Mouse (Mus musculus) lung, embryonic 16.5 days (tissue): ENCODE measurements around the gene Cst6. TPM values are rescaled to one million over a fixed set of nuclear protein-coding genes. Genes with fewer than 3 reads are reported as not detected.

Experiments used
- ATAC-seq: fragments of 200-750 bp; cut with Nextera tagmentation; 2 replicates; pipeline ENCODE4 v1.8.0; 2017; ENCODE audit warnings: low read depth, mild to moderate bottlenecking, moderate library complexity
- H3K27ac ChIP-seq: fragments of 300-500 bp; sonication (generic); 2 replicates; pipeline ENCODE4 v1.5.1; 2014; ENCODE audit warnings: mild to moderate bottlenecking, control low read depth, low read length
- H3K27me3 ChIP-seq: fragments of 300-500 bp; sonication (generic); 2 replicates; pipeline ENCODE4 v1.6.1; 2014; ENCODE audit warnings: low read depth, low read length, mixed read lengths; ENCODE audit not compliant: control insufficient read depth, insufficient read depth
- H3K36me3 ChIP-seq: fragments of 300-500 bp; sonication (generic); 2 replicates; pipeline ENCODE4 v1.6.1; 2014; ENCODE audit warnings: low read length; ENCODE audit not compliant: control insufficient read depth, insufficient read depth
- H3K4me1 ChIP-seq: fragments of 300-500 bp; sonication (generic); replicated peaks from 2 replicates; pipeline ENCODE4 v1.6.1; 2014; ENCODE audit warnings: low read length, mixed read lengths; ENCODE audit not compliant: control insufficient read depth, insufficient read depth
- H3K4me2 ChIP-seq: fragments of 300-500 bp; sonication (generic); 2 replicates; pipeline ENCODE4 v1.6.1; 2014; ENCODE audit warnings: low read depth, low read length, control low read depth
- H3K4me3 ChIP-seq: fragments of 300-500 bp; sonication (generic); 2 replicates; pipeline ENCODE4 v1.5.1; 2014; ENCODE audit warnings: mild to moderate bottlenecking, low read length, control low read depth
- H3K9ac ChIP-seq: fragments of 300-500 bp; sonication (generic); 2 replicates; pipeline ENCODE4 v1.6.1; 2014; ENCODE audit warnings: low read length, control low read depth
- H3K9me3 ChIP-seq: fragments of 300-500 bp; sonication (generic); 2 replicates; pipeline ENCODE4 v1.6.1; 2016; ENCODE audit warnings: low read length; ENCODE audit not compliant: control insufficient read depth
- WGBS: fragments of 180-500 bp; shearing (Covaris S2); extraction: QIAGEN DNeasy Blood & Tissue Kit; methylation state at CpG from one replicate; pipeline ENCODE4 v1.1.7; 2014; 5-methylcytosine and 5-hydroxymethylcytosine counted together
- polyA plus RNA-seq: library from polyadenylated mRNA; unstranded; fragments of >200 nt; fragmentation: Nextera tagmentation; extraction: Ambion mirVana; gene quantifications from 2 replicates; pipeline ENCODE4 v1.2.1, GENCODE M21; 2015

The Cst6 gene
- polyA plus RNA-seq, 1 experiment from 2014 or later: 0.67 TPM

DNA sequence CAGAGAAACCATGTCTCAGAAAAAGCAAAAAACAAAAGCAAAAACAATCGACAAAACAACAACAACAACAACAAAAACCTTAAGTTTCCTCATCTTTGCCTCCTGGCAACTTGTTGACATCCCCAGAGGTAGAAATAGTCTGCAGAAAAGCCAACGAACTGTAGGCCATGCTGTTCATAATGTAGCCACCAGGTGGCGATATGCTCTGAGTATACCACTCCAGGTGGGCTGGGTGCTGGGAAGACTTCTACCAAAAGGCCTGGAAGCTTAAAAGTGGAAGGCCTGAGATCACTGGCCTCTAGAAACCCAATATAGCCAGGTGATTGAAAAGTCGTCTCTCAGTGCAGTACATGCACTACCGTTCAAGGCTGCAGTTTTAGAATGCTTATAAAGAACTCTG lies 11.4 kb downstream of the Cst6 start:
- WGBS: 17% methylated on average over 5 of the region's 5 CpGs

DNA sequence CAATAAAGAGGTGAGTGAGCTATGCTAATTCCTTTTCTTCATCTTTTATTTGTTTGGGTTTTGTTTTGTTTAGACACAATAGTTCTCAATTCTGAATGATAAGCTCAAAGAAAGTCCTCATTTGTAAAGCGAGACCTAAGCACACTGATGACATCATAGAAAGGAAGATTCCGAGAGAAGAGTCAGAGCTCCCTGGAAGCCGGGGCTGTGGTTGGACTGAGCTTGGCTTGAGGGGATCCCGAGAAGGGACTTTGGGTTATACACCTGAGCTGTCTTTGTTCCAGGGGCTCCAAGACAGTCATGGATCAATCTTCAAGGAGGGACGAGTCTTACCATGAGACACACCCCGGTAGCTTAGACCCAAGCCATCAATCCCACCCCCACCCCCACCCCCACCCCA lies 13.9 kb downstream of the Cst6 start, which contains the start of gene Catsper1:
Gene Catsper1 (plus strand): TSS at position 301 of the 400 bp plus-strand sequence.
- Histone ChIP-seq H3K4me2 (no peak within 1 kb of the TSS), H3K9ac (no peak within 1 kb of the TSS), H3K4me1 (no peaks in the 10 kb centered on the region), H3K9me3 (no peaks in the 10 kb centered on the region), H3K27ac (no peak within 1 kb of the TSS), H3K4me3 (no peak within 1 kb of the TSS), H3K36me3 (no peaks in the 10 kb centered on the region), H3K27me3 (no peaks in the 10 kb centered on the region)
- ATAC-seq: no peak
- WGBS: 85% methylated on average over 6 of the region's 6 CpGs

More for the DNA sequence above, 11.4 kb downstream of the Cst6 start:
- no peaks in the 10 kb centered on the region for H3K36me3 ChIP-seq
- H3K9me3 ChIP-seq: no peaks in the 10 kb centered on the region
- H3K27ac ChIP-seq: no peak overlapping the region
- H3K4me3 ChIP-seq: no peak overlapping the region
- no peaks in the 10 kb centered on the region for H3K4me1 ChIP-seq
- H3K9ac ChIP-seq: no peak overlapping the region
- ATAC-seq: no peak
- H3K4me2 ChIP-seq: no peak overlapping the region
- H3K27me3 ChIP-seq: no peaks in the 10 kb centered on the region

- Histone ChIP-seq H3K36me3 (no peaks in the 10 kb centered on the region), H3K4me2 (no peak overlapping the region), H3K27ac (no peak overlapping the region), H3K4me1 (no peaks in the 10 kb centered on the region), H3K9ac (no peak overlapping the region), H3K27me3 (no peaks in the 10 kb centered on the region), H3K9me3 (no peaks in the 10 kb centered on the region), H3K4me3 (no peak overlapping the region)
- WGBS: 43% methylated on average over 5 of the region's 5 CpGs
- no peak for ATAC-seq
Measured at GRCm38 (mm10) chr19:5334741-5335140, 14.6 kb downstream of the Cst6 start.

DNA sequence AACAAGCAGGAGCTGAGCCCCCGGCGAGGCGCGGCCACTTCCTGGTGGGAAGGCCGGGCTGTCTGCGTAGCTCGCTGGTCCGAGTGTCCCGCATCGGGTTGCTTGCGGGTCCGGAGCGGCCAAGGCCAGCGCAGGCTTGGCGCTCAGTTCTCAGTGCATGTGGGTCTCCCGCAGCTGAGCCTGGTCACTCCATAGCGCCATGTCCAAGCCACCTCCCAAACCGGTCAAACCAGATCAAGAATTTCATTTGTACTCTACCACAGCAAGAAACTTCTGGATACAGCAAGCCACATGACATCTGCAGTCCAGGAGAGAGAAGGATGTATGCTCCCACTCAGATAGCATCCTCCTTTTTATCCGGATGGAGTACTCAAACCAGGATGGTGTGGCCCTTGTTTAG lies 21.4 kb downstream of the Cst6 start:
- Histone ChIP-seq H3K4me2 (0 out of 2 replicates have a peak overlapping the region, but pooled peaks have one; percentile 23), H3K27ac (no peak overlapping the region), H3K9me3 (no peaks in the 10 kb centered on the region), H3K4me3 (no peak overlapping the region), H3K36me3 (no peaks in the 10 kb centered on the region), H3K9ac (no peak overlapping the region; the same call in 1 of the 2 replicates), H3K4me1 (no peaks in the 10 kb centered on the region), H3K27me3 (no peaks in the 10 kb centered on the region)
- peak; percentile 66 for ATAC-seq
- WGBS: 56% methylated on average over 19 of the region's 19 CpGs

DNA sequence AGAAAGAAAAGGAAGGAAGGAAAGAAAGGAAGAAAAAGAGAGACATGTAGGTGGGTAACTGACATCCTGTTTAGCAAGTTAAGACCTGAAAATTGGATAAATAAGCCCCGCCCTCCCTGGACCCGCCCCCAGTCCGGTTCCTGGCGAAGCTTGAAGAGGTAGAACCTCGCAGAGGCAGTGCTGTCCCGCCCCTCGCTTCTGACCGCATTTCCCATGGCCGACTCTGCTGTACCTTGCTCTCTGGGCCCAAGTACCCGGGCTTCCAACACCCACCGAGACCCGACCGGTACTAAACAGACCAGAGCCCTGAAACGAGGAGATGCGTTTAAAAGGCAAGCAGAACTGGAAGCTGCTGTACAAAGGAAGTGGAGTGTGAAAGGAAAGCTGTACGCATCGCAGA lies 25.6 kb downstream of the Cst6 start:
- Histone ChIP-seq H3K27ac (no peak overlapping the region), H3K4me2 (no peak overlapping the region), H3K27me3 (no peaks in the 10 kb centered on the region), H3K4me3 (no peak overlapping the region), H3K9ac (no peak overlapping the region), H3K36me3 (no peaks in the 10 kb centered on the region), H3K4me1 (no peaks in the 10 kb centered on the region), H3K9me3 (no peaks in the 10 kb centered on the region)
- WGBS: 50% methylated on average over 17 of the region's 17 CpGs
- ATAC-seq: no peak

- ATAC-seq: no peak
- Histone ChIP-seq H3K27me3 (no peaks in the 10 kb centered on the region), H3K9me3 (no peaks in the 10 kb centered on the region), H3K4me2 (no peak overlapping the region), H3K36me3 (no peaks in the 10 kb centered on the region), H3K4me1 (no peaks in the 10 kb centered on the region), H3K9ac (no peak overlapping the region), H3K4me3 (no peak overlapping the region), H3K27ac (no peak overlapping the region)
- WGBS: 87% methylated on average over 8 of the region's 8 CpGs
Measured at GRCm38 (mm10) chr19:5313189-5313588, 36.2 kb downstream of the Cst6 start.

- no peaks in the 10 kb centered on the region; the same call in 1 of the 2 replicates for H3K9me3 ChIP-seq
- H3K4me1 ChIP-seq: no peaks in the 10 kb centered on the region
- 79% methylated on average over 7 of the region's 7 CpGs for WGBS
- ATAC-seq: no peak
- H3K27me3 ChIP-seq: peaks cover 4% of the 10 kb centered on the region
- H3K9ac ChIP-seq: no peak overlapping the region
- H3K4me3 ChIP-seq: no peak overlapping the region
- H3K27ac ChIP-seq: no peak overlapping the region
- H3K36me3 ChIP-seq: no peaks in the 10 kb centered on the region
- no peak overlapping the region for H3K4me2 ChIP-seq
Measured at GRCm38 (mm10) chr19:5309025-5309424, 40.3 kb downstream of the Cst6 start.

GRCm38 (mm10) chr19:5306968-5307734 lies 42.2 kb downstream of the Cst6 start:
- ATAC-seq: 0 out of 2 replicates have a peak, but pooled peaks have one; percentile 20
- Histone ChIP-seq H3K9ac (peak overlapping the region; percentile 43), H3K4me2 (peak overlapping the region; percentile 50), H3K36me3 (no peaks in the 10 kb centered on the region), H3K9me3 (no peaks in the 10 kb centered on the region; the same call in 1 of the 2 replicates), H3K4me3 (peak overlapping the region; percentile 23), H3K4me1 (no peaks in the 10 kb centered on the region), H3K27me3 (peaks cover 4% of the 10 kb centered on the region), H3K27ac (no peak overlapping the region)
- 34% methylated on average over 98 of the region's 98 CpGs for WGBS

DNA sequence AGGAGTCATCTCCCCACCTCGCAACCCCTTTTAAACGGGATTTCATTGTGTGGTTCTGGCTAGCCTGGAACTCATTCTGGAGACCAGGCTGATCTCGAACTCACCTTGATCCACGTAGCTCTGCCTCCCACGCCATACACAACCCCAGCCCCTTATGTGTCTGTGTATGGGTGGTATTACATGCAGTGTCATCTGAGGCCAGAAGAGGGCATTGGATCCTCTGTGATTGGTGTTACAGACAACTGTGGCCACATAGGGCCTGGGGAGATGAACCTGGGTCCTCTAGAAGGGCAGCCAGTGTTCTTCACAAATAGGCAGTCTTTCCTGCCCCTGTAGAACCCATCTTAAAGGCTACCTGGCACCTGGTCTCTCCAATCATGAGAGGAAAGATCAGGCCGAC lies 43.1 kb downstream of the Cst6 start:
- Histone ChIP-seq H3K27me3 (peaks cover 4% of the 10 kb centered on the region), H3K4me2 (no peak overlapping the region), H3K9ac (no peak overlapping the region), H3K27ac (no peak overlapping the region), H3K9me3 (no peaks in the 10 kb centered on the region; the same call in 1 of the 2 replicates), H3K36me3 (no peaks in the 10 kb centered on the region), H3K4me1 (no peaks in the 10 kb centered on the region), H3K4me3 (no peak overlapping the region)
- ATAC-seq: no peak
- WGBS: 76% methylated on average over 6 of the region's 6 CpGs
